Mouse (Mus musculus) c-Kit-positive CD71-positive TER-119-positive erythroid progenitor cells, embryonic 14.5 days (primary cell): ENCODE data around the gene Olfr272.

Source experiments
- DNase-seq: peaks from one replicate; pipeline ENCODE4 v3.0.0-alpha.2; 2013; ENCODE audit warnings: low spot score

Olfr272 gene

GRCm38 (mm10) chr4:52919078-52919477 is at the start of gene Olfr272:
TSS of gene Olfr272 (minus strand) at chr4:52919178.
- DNase-seq: no peak

- DNase-seq: no peak
Observed at GRCm38 (mm10) chr4:52964247-52964646, 45.3 kb upstream of the Olfr272 start, which contains the start of gene Olfr270. TSS of gene Olfr270 (plus strand) at chr4:52964547.

GRCm38 (mm10) chr4:52958693-52959092 is 39.7 kb upstream of the Olfr272 start:
- DNase-seq: peak; percentile 0

GRCm38 (mm10) chr4:52949005-52949404 is 30.0 kb upstream of the Olfr272 start:
- no peak for DNase-seq

- no peak for DNase-seq
Observed at GRCm38 (mm10) chr4:52946665-52947064, 27.7 kb upstream of the Olfr272 start.

- no peak for DNase-seq
Observed at GRCm38 (mm10) chr4:52930480-52930879, 11.5 kb upstream of the Olfr272 start.

- no peak for DNase-seq
Observed at GRCm38 (mm10) chr4:52917311-52917688, 1.7 kb downstream of the Olfr272 start.

- no peak for DNase-seq
Observed at GRCm38 (mm10) chr4:52916659-52917310, 2.2 kb downstream of the Olfr272 start.

- no peak for DNase-seq
Observed at GRCm38 (mm10) chr4:52912409-52912808, 6.6 kb downstream of the Olfr272 start.

GRCm38 (mm10) chr4:52909542-52909941 is 9.4 kb downstream of the Olfr272 start:
- no peak for DNase-seq

- no peak for DNase-seq
Observed at GRCm38 (mm10) chr4:52864156-52864555, 54.8 kb downstream of the Olfr272 start.
